Mouse (Mus musculus) kidney, embryonic 16.5 days (tissue): ENCODE results near the gene Ece1. TPM values are rescaled to one million over a fixed set of nuclear protein-coding genes. Genes with fewer than 3 reads are reported as not detected.

Experiments
- ATAC-seq: fragments of 200-750 bp; cut with Nextera tagmentation; 2 replicates; pipeline ENCODE4 v1.8.0; 2017; ENCODE audit warnings: moderate TSS enrichment; ENCODE audit not compliant: low FRiP score, low TSS enrichment
- H3K27ac ChIP-seq: fragments of 300-500 bp; sonication (generic); 2 replicates; pipeline ENCODE4 v1.5.1; 2014; ENCODE audit warnings: low read length
- H3K27me3 ChIP-seq: fragments of 300-500 bp; sonication (generic); 2 replicates; pipeline ENCODE4 v1.6.1; 2014; ENCODE audit warnings: low read length, control low read depth, mixed read lengths; ENCODE audit not compliant: insufficient read depth
- H3K36me3 ChIP-seq: fragments of 300-500 bp; sonication (generic); 2 replicates; pipeline ENCODE4 v1.6.1; 2014; ENCODE audit warnings: low read length, control low read depth, mixed read lengths; ENCODE audit not compliant: insufficient read depth
- H3K4me1 ChIP-seq: fragments of 300-500 bp; sonication (generic); 2 replicates; pipeline ENCODE4 v1.6.1; 2014; ENCODE audit warnings: low read length, control low read depth, mixed read lengths; ENCODE audit not compliant: insufficient read depth
- H3K4me2 ChIP-seq: fragments of 300-500 bp; sonication (generic); replicated peaks from 2 replicates; pipeline ENCODE4 v1.6.1; 2014; ENCODE audit warnings: low read depth, low read length
- H3K4me3 ChIP-seq: fragments of 300-500 bp; sonication (generic); 2 replicates; pipeline ENCODE4 v1.5.1; 2014; ENCODE audit warnings: mild to moderate bottlenecking, low read length
- H3K9ac ChIP-seq: fragments of 300-500 bp; sonication (generic); replicated peaks from 2 replicates; pipeline ENCODE4 v1.6.1; 2014; ENCODE audit warnings: low read length
- H3K9me3 ChIP-seq: fragments of 300-500 bp; sonication (generic); 2 replicates; pipeline ENCODE4 v1.6.1; 2016; ENCODE audit warnings: low read length, control low read depth
- WGBS: fragments of 180-500 bp; shearing (Covaris S2); extraction: QIAGEN DNeasy Blood & Tissue Kit; methylation state at CpG from one replicate; pipeline ENCODE4 v1.1.7; 2014; 5-methylcytosine and 5-hydroxymethylcytosine counted together
- polyA plus RNA-seq: library from polyadenylated mRNA; unstranded; fragments of >200 nt; fragmentation: Nextera tagmentation; extraction: Ambion mirVana; gene quantifications from 2 replicates; pipeline ENCODE4 v1.2.1, GENCODE M21; 2015

Gene Ece1
- polyA plus RNA-seq, 1 experiment from 2014 or later = 55.5 TPM

DNA sequence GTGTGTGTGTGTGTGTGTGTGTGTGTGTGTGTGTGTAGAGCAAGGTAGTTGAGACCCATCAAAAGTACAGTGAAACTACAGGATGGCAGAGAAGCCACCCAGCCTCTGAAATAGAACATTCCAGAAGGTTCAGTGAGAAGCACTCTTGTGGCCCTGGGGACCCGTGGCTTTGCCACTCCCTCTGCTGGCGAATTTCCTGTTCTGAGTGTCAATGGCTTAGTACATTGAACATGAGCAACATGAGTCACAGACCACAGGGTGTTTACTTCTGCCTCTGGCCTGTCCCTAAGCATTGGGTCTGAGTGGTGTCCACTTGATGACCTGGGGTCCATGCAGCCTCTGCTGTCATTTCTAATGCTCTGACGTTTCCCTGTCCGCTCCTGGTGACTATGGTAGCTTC lies 28.6 kb downstream of the Ece1 start:
- no peaks in the 10 kb centered on the region for H3K36me3 ChIP-seq
- no peak overlapping the region for H3K9ac ChIP-seq
- H3K27ac ChIP-seq = no peak overlapping the region
- no peak overlapping the region for H3K4me2 ChIP-seq
- H3K4me1 ChIP-seq = peaks cover 15% of the 10 kb centered on the region
- ATAC-seq = no peak
- no peak overlapping the region for H3K4me3 ChIP-seq
- no peaks in the 10 kb centered on the region for H3K9me3 ChIP-seq
- no peaks in the 10 kb centered on the region for H3K27me3 ChIP-seq
- WGBS = 73% methylated on average over 4 of the region's 4 CpGs

DNA sequence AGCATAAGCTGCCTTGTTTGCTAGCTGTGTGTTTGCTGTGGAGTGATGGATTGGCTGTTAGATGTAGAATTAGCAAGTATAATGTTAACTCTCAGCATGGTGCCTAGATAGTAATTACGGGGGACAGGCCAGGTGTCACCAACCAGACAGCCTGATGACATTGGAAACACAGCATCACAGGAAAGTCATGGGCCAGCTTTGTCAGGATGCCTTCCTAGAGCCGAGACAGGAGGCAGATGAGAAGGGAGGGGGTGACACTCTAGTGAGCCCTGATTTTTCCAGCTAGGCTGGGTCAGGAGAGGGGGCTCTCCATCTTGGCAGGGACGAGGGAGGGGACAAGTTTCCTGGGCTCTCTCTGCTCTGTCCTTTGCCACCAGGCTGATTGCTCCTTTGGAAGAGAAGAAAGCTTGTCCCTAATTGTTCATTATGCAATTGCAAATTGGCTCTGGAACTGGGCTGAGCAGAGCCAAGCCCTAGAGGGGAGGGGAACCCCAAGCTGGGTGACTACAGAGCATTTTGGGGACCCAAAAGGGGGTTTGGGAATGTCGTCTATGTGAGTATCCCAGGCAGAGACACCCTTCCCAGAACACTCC lies 29.6 kb downstream of the Ece1 start:
- no peak overlapping the region for H3K9ac ChIP-seq
- H3K4me2 ChIP-seq = no peak overlapping the region
- no peaks in the 10 kb centered on the region for H3K36me3 ChIP-seq
- 31% methylated on average over 4 of the region's 4 CpGs for WGBS
- H3K4me1 ChIP-seq = peaks cover 25% of the 10 kb centered on the region
- H3K27ac ChIP-seq = no peak overlapping the region
- H3K27me3 ChIP-seq = no peaks in the 10 kb centered on the region
- no peak overlapping the region for H3K4me3 ChIP-seq
- ATAC-seq = no peak
- no peaks in the 10 kb centered on the region for H3K9me3 ChIP-seq

DNA sequence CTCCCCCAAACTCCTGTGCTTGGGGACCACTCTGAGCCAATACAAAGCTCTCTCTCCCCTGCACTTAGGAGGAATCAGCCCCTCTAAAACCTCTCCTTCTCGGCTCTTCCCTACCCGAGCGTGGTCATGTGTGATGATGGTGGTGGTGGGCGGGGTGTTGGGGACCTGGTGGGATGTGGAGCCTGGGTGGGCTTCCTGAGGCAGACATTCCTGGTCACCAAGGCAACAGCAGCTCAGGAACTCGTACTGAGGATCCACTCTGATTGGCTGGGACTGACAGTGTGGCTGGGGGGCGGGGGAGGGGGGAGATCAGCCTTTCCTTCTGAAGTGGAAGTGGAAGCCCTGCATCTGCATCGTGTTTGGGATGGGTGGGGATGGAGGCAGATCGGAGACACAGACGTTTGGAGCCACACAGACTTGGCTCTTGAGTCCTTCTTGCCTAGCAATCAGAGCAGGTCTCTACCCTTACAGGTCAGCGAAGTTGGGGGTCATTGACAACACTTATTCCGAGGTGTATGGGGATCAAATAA lies 30.7 kb downstream of the Ece1 start:
- no peaks in the 10 kb centered on the region for H3K9me3 ChIP-seq
- H3K4me2 ChIP-seq = no peak overlapping the region
- H3K27ac ChIP-seq = no peak overlapping the region
- no peak overlapping the region for H3K4me3 ChIP-seq
- H3K9ac ChIP-seq = no peak overlapping the region
- WGBS = 13% methylated on average over 11 of the region's 11 CpGs
- no peaks in the 10 kb centered on the region for H3K36me3 ChIP-seq
- no peak for ATAC-seq
- H3K27me3 ChIP-seq = no peaks in the 10 kb centered on the region
- H3K4me1 ChIP-seq = peaks cover 36% of the 10 kb centered on the region

DNA sequence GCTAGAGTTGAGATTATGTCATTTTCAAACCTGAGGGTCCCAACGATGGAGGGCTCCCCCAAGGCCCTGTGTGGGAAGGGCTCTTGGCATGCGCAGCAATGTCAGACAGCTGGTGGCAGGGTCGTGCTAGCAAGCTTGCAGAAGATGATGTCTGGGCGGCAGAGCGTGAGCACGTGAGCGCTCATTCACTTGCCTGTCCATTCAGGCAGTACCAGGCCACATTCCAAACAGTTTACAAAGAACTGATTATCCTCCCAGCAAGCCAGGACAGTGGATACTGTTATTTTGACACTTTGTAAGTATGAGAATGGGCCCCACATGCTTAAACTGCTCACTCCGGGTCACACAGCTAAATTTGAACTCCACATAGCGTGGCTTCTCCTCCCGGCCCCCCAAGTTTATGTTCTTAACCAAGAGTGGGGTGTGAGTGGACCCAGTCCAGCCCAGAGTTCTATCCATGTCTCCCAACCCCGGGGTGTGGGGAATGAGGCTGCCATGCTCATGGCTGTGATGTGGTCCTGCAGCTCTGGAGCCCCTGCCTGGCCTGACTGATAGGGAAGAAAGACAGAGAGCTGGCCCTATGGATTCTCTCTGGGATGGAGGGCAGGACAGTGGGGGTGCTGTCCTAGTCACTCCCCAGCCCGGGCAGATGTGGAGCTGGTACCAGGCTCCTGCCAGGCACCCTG lies 34.7 kb downstream of the Ece1 start:
- WGBS = 35% methylated on average over 12 of the region's 12 CpGs
- Histone ChIP-seq H3K4me3 (no peak overlapping the region), H3K9me3 (no peaks in the 10 kb centered on the region), H3K27me3 (no peaks in the 10 kb centered on the region), H3K9ac (no peak overlapping the region), H3K36me3 (no peaks in the 10 kb centered on the region), H3K27ac (peak overlapping the region; percentile 64; the same call in 1 of the 2 replicates), H3K4me2 (no peak overlapping the region), H3K4me1 (peaks cover 45% of the 10 kb centered on the region)
- peak; percentile 20 for ATAC-seq

DNA sequence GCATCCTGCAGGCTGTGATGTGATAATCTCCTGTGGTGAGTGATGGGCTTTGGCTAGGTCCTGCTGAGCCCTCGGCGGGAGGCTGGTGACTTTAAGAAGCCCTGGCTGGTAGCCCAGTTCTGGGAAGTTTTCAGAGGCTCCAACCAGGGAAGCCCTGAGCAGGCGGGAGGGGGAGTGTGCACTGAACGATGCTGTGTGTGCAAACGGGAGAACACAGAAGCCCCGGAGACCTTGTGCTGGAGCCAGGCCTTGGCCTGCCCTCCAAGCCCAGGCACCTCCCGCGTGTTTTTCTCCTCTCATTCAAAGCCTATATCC lies 35.2 kb downstream of the Ece1 start:
- Histone ChIP-seq H3K9ac (peak overlapping the region; percentile 35; the same call in 1 of the 2 replicates), H3K36me3 (no peaks in the 10 kb centered on the region), H3K4me2 (no peak overlapping the region), H3K4me3 (no peak overlapping the region), H3K4me1 (peaks cover 41% of the 10 kb centered on the region), H3K27me3 (no peaks in the 10 kb centered on the region), H3K27ac (peak overlapping the region; percentile 64; the same call in 1 of the 2 replicates), H3K9me3 (no peaks in the 10 kb centered on the region)
- 14% methylated on average over 8 of the region's 8 CpGs for WGBS
- ATAC-seq = peak; percentile 37

DNA sequence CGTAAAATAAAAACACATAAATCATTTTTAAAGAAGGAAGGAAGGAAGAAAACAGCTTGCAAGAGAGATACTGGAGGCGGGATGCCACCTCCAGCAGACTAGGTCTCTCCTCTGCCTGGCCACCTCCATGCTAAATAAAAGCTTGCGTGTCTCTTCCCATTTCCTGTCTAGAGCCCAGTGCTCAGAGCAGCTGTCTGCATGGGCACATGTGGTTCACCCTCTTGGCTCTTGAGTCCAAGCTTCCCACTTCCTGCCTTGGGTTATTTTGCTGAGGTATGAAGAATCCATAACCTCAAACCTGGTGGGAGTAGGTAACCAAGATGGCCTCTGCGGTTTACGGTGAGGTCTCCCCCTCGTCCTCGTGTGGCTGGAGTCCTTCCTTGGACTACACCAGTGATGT lies 36.5 kb downstream of the Ece1 start:
- H3K27me3 ChIP-seq = no peaks in the 10 kb centered on the region
- no peak for ATAC-seq
- no peak overlapping the region for H3K9ac ChIP-seq
- H3K9me3 ChIP-seq = no peaks in the 10 kb centered on the region
- no peak overlapping the region for H3K4me3 ChIP-seq
- H3K36me3 ChIP-seq = no peaks in the 10 kb centered on the region
- H3K27ac ChIP-seq = no peak overlapping the region
- H3K4me1 ChIP-seq = peaks cover 41% of the 10 kb centered on the region
- H3K4me2 ChIP-seq = no peak overlapping the region
- WGBS = 67% methylated on average over 7 of the region's 7 CpGs

DNA sequence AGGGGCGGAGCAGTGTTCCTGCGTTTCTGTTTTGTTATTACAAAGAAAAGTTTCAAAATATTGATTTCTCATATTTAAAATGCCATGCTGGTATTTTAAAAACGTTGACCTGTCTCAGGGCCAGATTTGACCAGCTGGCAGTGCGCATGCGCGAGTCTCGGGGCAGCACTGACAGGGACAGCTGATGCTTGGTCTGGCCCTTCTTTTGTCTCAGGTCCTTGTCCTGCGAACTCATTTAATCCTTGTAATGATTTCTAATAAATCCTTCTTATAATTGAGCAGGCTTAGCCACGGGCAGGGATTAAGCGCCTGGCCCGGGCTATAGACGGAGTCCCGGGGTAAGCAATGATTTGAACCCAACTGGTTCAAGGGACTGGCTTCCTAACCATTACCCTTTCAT lies 40.2 kb downstream of the Ece1 start:
- H3K27ac ChIP-seq = no peak overlapping the region
- H3K36me3 ChIP-seq = no peaks in the 10 kb centered on the region
- ATAC-seq = no peak
- H3K9ac ChIP-seq = no peak overlapping the region
- H3K27me3 ChIP-seq = no peaks in the 10 kb centered on the region
- H3K4me3 ChIP-seq = no peak overlapping the region
- 77% methylated on average over 13 of the region's 13 CpGs for WGBS
- H3K4me2 ChIP-seq = no peak overlapping the region
- no peaks in the 10 kb centered on the region for H3K9me3 ChIP-seq
- peaks cover 26% of the 10 kb centered on the region for H3K4me1 ChIP-seq

DNA sequence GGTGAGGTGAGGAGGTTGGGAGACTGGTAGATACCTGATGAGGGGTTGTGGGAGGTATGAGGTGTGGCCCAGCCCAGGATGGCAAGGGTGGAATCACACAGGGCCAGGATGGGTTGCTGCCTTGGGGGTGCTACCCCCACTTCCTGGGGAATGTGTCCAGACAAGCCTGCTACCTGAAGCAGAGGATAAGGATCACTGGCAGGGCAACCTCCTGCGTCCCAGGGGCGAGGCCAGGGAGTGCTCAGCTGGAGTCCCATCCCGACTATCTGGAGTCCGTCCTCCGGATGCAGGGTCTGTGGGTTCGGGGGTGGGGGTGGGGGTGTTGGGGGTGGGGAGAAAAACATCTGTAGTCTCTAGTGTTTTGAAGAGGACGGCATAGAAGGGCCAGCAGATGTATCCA lies 40.8 kb downstream of the Ece1 start:
- Histone ChIP-seq H3K9me3 (no peaks in the 10 kb centered on the region), H3K4me3 (no peak overlapping the region), H3K27ac (no peak overlapping the region), H3K4me1 (peaks cover 20% of the 10 kb centered on the region), H3K27me3 (no peaks in the 10 kb centered on the region), H3K4me2 (no peak overlapping the region), H3K9ac (no peak overlapping the region), H3K36me3 (no peaks in the 10 kb centered on the region)
- ATAC-seq = 0 out of 2 replicates have a peak, but pooled peaks have one; percentile 6
- WGBS = 27% methylated on average over 7 of the region's 7 CpGs

DNA sequence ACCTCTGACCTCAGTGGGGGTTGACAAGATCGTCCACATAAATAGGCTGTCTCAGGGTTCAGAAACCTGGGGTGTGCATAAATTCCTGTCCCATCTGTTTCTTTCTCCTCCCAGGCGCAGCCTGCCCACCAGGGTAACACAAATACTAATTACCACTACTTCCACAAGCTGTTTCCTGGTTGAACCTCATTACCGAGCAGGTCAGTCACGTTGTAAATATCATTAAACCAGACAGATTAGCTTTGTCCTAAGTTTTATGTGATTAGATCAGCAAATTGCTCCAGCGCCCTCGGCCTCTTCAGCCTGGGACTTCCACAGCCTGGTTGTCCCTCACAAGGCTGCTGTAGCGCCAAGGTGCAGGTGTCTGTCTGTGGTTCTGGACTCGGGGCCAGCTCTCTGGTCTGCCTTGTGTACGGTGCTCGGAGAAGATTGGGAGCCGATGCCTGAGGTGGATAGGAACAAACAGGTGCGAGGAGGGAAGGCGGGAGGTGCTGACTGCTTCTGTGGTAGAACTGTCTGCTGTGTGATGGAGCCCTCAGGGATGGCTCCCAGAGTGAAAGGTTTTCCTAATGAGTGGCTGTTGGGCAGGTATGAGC lies 43.0 kb downstream of the Ece1 start:
- no peak overlapping the region for H3K4me2 ChIP-seq
- H3K9ac ChIP-seq = no peak overlapping the region
- H3K4me3 ChIP-seq = no peak overlapping the region
- H3K27ac ChIP-seq = no peak overlapping the region
- no peaks in the 10 kb centered on the region for H3K36me3 ChIP-seq
- no peaks in the 10 kb centered on the region for H3K27me3 ChIP-seq
- no peak for ATAC-seq
- peaks cover 8% of the 10 kb centered on the region; the same call in 1 of the 2 replicates for H3K4me1 ChIP-seq
- no peaks in the 10 kb centered on the region for H3K9me3 ChIP-seq
- WGBS = 49% methylated on average over 13 of the region's 13 CpGs

DNA sequence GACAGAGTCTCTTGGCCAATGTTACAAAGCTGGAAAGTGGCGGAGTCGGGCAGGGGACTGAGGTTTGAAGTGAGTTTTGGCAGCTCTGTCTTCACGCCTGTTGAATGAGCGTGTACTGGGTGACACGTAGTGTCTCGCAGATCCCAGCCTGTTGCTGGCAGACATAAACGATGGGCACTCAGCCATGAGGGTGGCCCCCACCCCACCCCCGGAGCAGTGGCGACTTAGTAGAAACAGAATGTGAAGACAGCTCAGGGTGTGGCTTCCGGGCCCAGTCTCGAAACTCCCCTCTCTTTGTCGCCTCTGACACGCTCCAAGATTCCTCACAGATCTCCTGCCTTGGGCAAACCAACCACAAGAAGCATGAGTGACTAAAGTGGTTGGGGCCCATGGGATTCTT lies 45.9 kb downstream of the Ece1 start:
- Histone ChIP-seq H3K9me3 (no peaks in the 10 kb centered on the region), H3K36me3 (no peaks in the 10 kb centered on the region), H3K9ac (no peak overlapping the region), H3K4me2 (no peak overlapping the region), H3K27ac (no peak overlapping the region), H3K27me3 (no peaks in the 10 kb centered on the region), H3K4me3 (no peak overlapping the region), H3K4me1 (peaks cover 7% of the 10 kb centered on the region)
- 55% methylated on average over 13 of the region's 13 CpGs for WGBS
- ATAC-seq = no peak
